12 mouse cellular contexts compared by ENCODE assay signal in genomic region chr13:47707961-47708609, GRCm38 (mm10).
DNase-seq lines count a peak whose midpoint lies in the region; ATAC-seq lines count a peak whose summit lies in the region.
"Had no signal": no experiment of that assay in that cellular context is flagged by ENCODE, and none has a peak within 500 bp of the region (broad histone marks: within the 10 kb centered on the region; RNA-seq: fewer than 3 reads in every experiment).

No protein-coding gene starts in this region.

- H3K4me3 ChIP-seq in neural tube, embryonic 13.5 days: no peak overlapping the region
- H3K4me3 ChIP-seq in hindbrain, embryonic 11.5 days (ENCODE audit: low read depth, low read length): no peak overlapping the region
- H3K4me3 ChIP-seq: erythroblast, embryonic 14.5 days; stomach, embryonic 15.5 days had no signal

- H3K27ac ChIP-seq in neural tube, embryonic 13.5 days (replicated peaks): 0 out of 2 replicates have a peak overlapping the region, but pooled peaks have one; percentile 3
- no peak overlapping the region for H3K27ac ChIP-seq in hindbrain, embryonic 11.5 days (ENCODE audit: low read depth, low read length)
- H3K27ac ChIP-seq: stomach, embryonic 15.5 days had no signal

- no peak for DNase-seq in neural tube, embryonic 10.5 days (ENCODE audit: extremely low spot score, low spot score)
- DNase-seq in hindbrain, embryonic 11.5 days (ENCODE audit: low spot score): peak; percentile 19
- DNase-seq in left cerebral cortex, adult 8-10 months (ENCODE audit: low spot score in 2 of 2): peak; percentile 14 to 55
- peak; percentile 46 for DNase-seq in right cerebral cortex, postnatal 4 days
- no peak for DNase-seq in spleen, postnatal 10 days (ENCODE audit: low spot score in 2 of 2)
- no peak for DNase-seq in lung, adult 18-20 months
- DNase-seq in kidney, postnatal 25 days: no peak
- DNase-seq: adrenal gland, adult 8-10 months; liver had no signal

- no peaks in the 10 kb centered on the region for H3K27me3 ChIP-seq in neural tube, embryonic 13.5 days
- H3K27me3 ChIP-seq in hindbrain, embryonic 11.5 days (ENCODE audit: control insufficient read depth, insufficient read depth, low read length): no peaks in the 10 kb centered on the region
- H3K27me3 ChIP-seq: stomach, embryonic 15.5 days had no signal

- no peaks in the 10 kb centered on the region for H3K36me3 ChIP-seq in neural tube, embryonic 13.5 days
- H3K36me3 ChIP-seq in hindbrain, embryonic 11.5 days (ENCODE audit: control insufficient read depth, insufficient read depth, low read length): no peaks in the 10 kb centered on the region
- H3K36me3 ChIP-seq: stomach, embryonic 15.5 days had no signal

- 51% methylated on average over 18 of the region's 18 CpGs for WGBS in neural tube, embryonic 13.5 days
- 68% methylated on average over 18 of the region's 18 CpGs for WGBS in hindbrain, embryonic 11.5 days

- H3K9ac ChIP-seq in neural tube, embryonic 13.5 days: no peak overlapping the region
- H3K9ac ChIP-seq in hindbrain, embryonic 11.5 days (ENCODE audit: low read depth, low read length): no peak overlapping the region
- H3K9ac ChIP-seq: stomach, embryonic 15.5 days had no signal

- peak; percentile 86 for ATAC-seq in neural tube, embryonic 13.5 days (ENCODE audit: low read depth)
- no peak for ATAC-seq in hindbrain, embryonic 11.5 days (ENCODE audit: low FRiP score)

- no peaks in the 10 kb centered on the region for H3K4me1 ChIP-seq in neural tube, embryonic 13.5 days (replicated peaks)
- no peaks in the 10 kb centered on the region for H3K4me1 ChIP-seq in hindbrain, embryonic 11.5 days (replicated peaks; ENCODE audit: control insufficient read depth, insufficient read depth, low read length)
- H3K4me1 ChIP-seq: stomach, embryonic 15.5 days had no signal

- no peaks in the 10 kb centered on the region for H3K9me3 ChIP-seq in neural tube, embryonic 13.5 days
- no peaks in the 10 kb centered on the region for H3K9me3 ChIP-seq in hindbrain, embryonic 11.5 days (ENCODE audit: control insufficient read depth, low read length)
- H3K9me3 ChIP-seq: stomach, embryonic 15.5 days had no signal

- H3K4me2 ChIP-seq in neural tube, embryonic 13.5 days: no peak overlapping the region
- no peak overlapping the region for H3K4me2 ChIP-seq in hindbrain, embryonic 11.5 days (replicated peaks; ENCODE audit: low read depth, low read length)
- H3K4me2 ChIP-seq: stomach, embryonic 15.5 days had no signal

Comparison
In these comparisons a context has a peak if more than half of its experiments do, and no peak if none do; other contexts are left out.
1. DNase-seq: peak in hindbrain, embryonic 11.5 days (single experiment), left cerebral cortex, adult 8-10 months (2 of 2) and right cerebral cortex, postnatal 4 days (single experiment); none in neural tube, embryonic 10.5 days (single experiment), spleen, postnatal 10 days (0 of 2), lung, adult 18-20 months (0 of 2) and kidney, postnatal 25 days (0 of 2).